Mouse (Mus musculus): ENCODE results near the gene Ackr3. TPM values are rescaled to one million over a fixed set of nuclear protein-coding genes. Genes with fewer than 3 reads are reported as not detected.

Ackr3 gene
- 30.9 and 72.0 TPM in 2 replicates for polyA plus RNA-seq (2012; rRNA removed)

GRCm38 (mm10) chr1:90203783-90204690 is at the start of gene Ackr3:
Ackr3 (plus strand) TSS chr1:90203980.

Other genes starting within 250 kb of the Ackr3 start
- gene Asb18, start 189.3 kb upstream of the Ackr3 start, polyA plus RNA-seq (2012; rRNA removed): 0.07 and 0.17 TPM in 2 replicates
- gene Iqca, start 50.6 kb upstream of the Ackr3 start, polyA plus RNA-seq (2012; rRNA removed): 0.11 and 0.17 TPM in 2 replicates